Mouse (Mus musculus) liver, embryonic 14.5 days (tissue): ENCODE results near the gene Arpp21.

ENCODE experiments used
- CTCF ChIP-seq: IDR thresholded peaks from 2 replicates; pipeline ENCODE4 v1.5.1; 2016; ENCODE audit warnings: antibody characterized with exemption, low read depth, control low read depth
- EP300 ChIP-seq: IDR thresholded peaks from 2 replicates; pipeline ENCODE4 v1.6.1; 2016; ENCODE audit warnings: antibody characterized with exemption, low read depth

GRCm38 (mm10) chr9:112102155-112102851 is 133.4 kb downstream of the Arpp21 start:
- TF ChIP-seq CTCF (no peak), EP300 (no peak)
